Mouse (Mus musculus) MEL (cell line): ENCODE results near the gene Dgcr2. TPM values are rescaled to one million over a fixed set of nuclear protein-coding genes. Genes with fewer than 3 reads are reported as not detected.

Source experiments
- DNase-seq: peaks from one replicate; pipeline ENCODE4 v3.0.0; 2011; ENCODE audit warnings: low read depth, low spot score
- H3K27ac ChIP-seq: 2 replicates; pipeline ENCODE4 v1.5.1; 2012; ENCODE audit warnings: low read depth, mild to moderate bottlenecking, control low read depth, low read length, moderate library complexity; ENCODE audit not compliant: control insufficient read depth
- H3K27me3 ChIP-seq, 2 experiments: fragments of 150-350 bp in 1 of 2; sonication (generic) in 1 of 2; 2 replicates each; pipeline ENCODE4 v1.6.1; 2012; ENCODE audit warnings: low read length in 2 of 2, mild to moderate bottlenecking in 2 of 2, improper control_type of control experiment in 1 of 2, moderate library complexity in 1 of 2; ENCODE audit not compliant: insufficient read depth in 2 of 2, control insufficient read depth in 1 of 2
- H3K36me3 ChIP-seq, 2 experiments: 2 replicates each; pipeline ENCODE4 v1.6.1; 2012 to 2014; ENCODE audit warnings: low read length in 2 of 2, improper control_type of control experiment in 1 of 2, inconsistent platforms in 1 of 2, mild to moderate bottlenecking in 1 of 2; ENCODE audit not compliant: insufficient read depth in 2 of 2, control insufficient read depth in 1 of 2
- H3K4me1 ChIP-seq, 2 experiments: fragments of 150-350 bp in 1 of 2; sonication (generic) in 1 of 2; 2 replicates each; pipeline ENCODE4 v1.6.1; 2012; ENCODE audit warnings: low read length in 2 of 2, improper control_type of control experiment in 1 of 2, mild to moderate bottlenecking in 1 of 2; ENCODE audit not compliant: insufficient read depth in 2 of 2, control insufficient read depth in 1 of 2
- H3K4me3 ChIP-seq, 2 experiments: fragments of 150-350 bp in 1 of 2; sonication (generic) in 1 of 2; 2 replicates each; pipeline ENCODE4 v1.5.1; 2012; ENCODE audit warnings: low read depth in 2 of 2, low read length in 2 of 2, mild to moderate bottlenecking in 2 of 2, moderate library complexity in 2 of 2, control low read depth in 1 of 2, improper control_type of control experiment in 1 of 2; ENCODE audit not compliant: control insufficient read depth in 1 of 2, insufficient read depth in 1 of 2
- H3K79me2 ChIP-seq: 2 replicates; pipeline ENCODE4 v1.6.1; 2012; ENCODE audit warnings: mild to moderate bottlenecking, low read length, moderate library complexity; ENCODE audit not compliant: control insufficient read depth, poor library complexity, insufficient read depth
- H3K9ac ChIP-seq: 2 replicates; pipeline ENCODE4 v1.6.1; 2012; ENCODE audit warnings: low read depth, mild to moderate bottlenecking, control low read depth, low read length, moderate library complexity; ENCODE audit not compliant: control insufficient read depth, poor library complexity, severe bottlenecking
- H3K9me3 ChIP-seq: fragments of 150-350 bp; sonication (generic); replicated peaks from 2 replicates; pipeline ENCODE4 v1.6.1; 2012; ENCODE audit warnings: mild to moderate bottlenecking, low read length, improper control_type of control experiment, moderate library complexity; ENCODE audit not compliant: insufficient read depth
- CHD1 ChIP-seq: IDR thresholded peaks from 2 replicates; pipeline ENCODE4 v1.6.1; 2012; ENCODE audit warnings: low read depth, mild to moderate bottlenecking, inconsistent platforms, low read length, improper control_type of control experiment
- CHD2 ChIP-seq: IDR thresholded peaks from 2 replicates; pipeline ENCODE4 v1.6.1; 2011; ENCODE audit warnings: low read length, improper control_type of control experiment
- CTCF ChIP-seq, 3 experiments: IDR thresholded peaks in 2 of 3; conservative IDR thresholded peaks in 1 of 3; 2 replicates each; pipeline ENCODE4 v1.5.1; 2011 to 2012; ENCODE audit warnings: low read length in 3 of 3, low read depth in 2 of 3, mild to moderate bottlenecking in 2 of 3, improper control_type of control experiment in 1 of 3, inconsistent platforms in 1 of 3, mixed read lengths in 1 of 3, moderate library complexity in 1 of 3; ENCODE audit not compliant: control insufficient read depth in 1 of 3, insufficient read depth in 1 of 3, poor library complexity in 1 of 3, severe bottlenecking in 1 of 3
- EP300 ChIP-seq, 2 experiments: IDR thresholded peaks; 2 replicates each; pipeline ENCODE4 v1.6.1; 2011; ENCODE audit warnings: improper control_type of control experiment in 2 of 2, low read length in 2 of 2, low read depth in 1 of 2, mild to moderate bottlenecking in 1 of 2
- ETS1 ChIP-seq: IDR thresholded peaks from 2 replicates; pipeline ENCODE4 v1.6.1; 2012; ENCODE audit warnings: low read depth, mild to moderate bottlenecking, inconsistent platforms, low read length, improper control_type of control experiment, moderate library complexity
- GATA1 ChIP-seq: IDR thresholded peaks from 2 replicates; pipeline ENCODE4 v1.6.1; 2011; ENCODE audit warnings: low read depth, low read length, improper control_type of control experiment
- HCFC1 ChIP-seq: IDR thresholded peaks from 2 replicates; pipeline ENCODE4 v1.6.1; 2012; ENCODE audit warnings: low read depth, mild to moderate bottlenecking, inconsistent platforms, low read length, improper control_type of control experiment, moderate library complexity
- JUND ChIP-seq: IDR thresholded peaks from 2 replicates; pipeline ENCODE4 v1.6.1; 2011; ENCODE audit warnings: low read depth, mild to moderate bottlenecking, improper control_type of control experiment, low read length
- MAFK ChIP-seq: IDR thresholded peaks from 2 replicates; pipeline ENCODE4 v1.6.1; 2011; ENCODE audit warnings: low read depth, mild to moderate bottlenecking, low read length, improper control_type of control experiment, borderline replicate concordance
- MAX ChIP-seq: IDR thresholded peaks from 2 replicates; pipeline ENCODE4 v1.6.1; 2011; ENCODE audit warnings: low read length, improper control_type of control experiment
- MAZ ChIP-seq: IDR thresholded peaks from 2 replicates; pipeline ENCODE4 v1.6.1; 2012; ENCODE audit warnings: low read depth, mild to moderate bottlenecking, inconsistent platforms, low read length, improper control_type of control experiment
- MEF2A ChIP-seq: IDR thresholded peaks from 2 replicates; pipeline ENCODE4 v1.6.1; 2014; ENCODE audit warnings: low read depth, mild to moderate bottlenecking, inconsistent platforms, low read length, improper control_type of control experiment; ENCODE audit not compliant: poor library complexity, insufficient replicate concordance, severe bottlenecking; ENCODE audit errors: extremely low read depth
- MYB ChIP-seq: IDR thresholded peaks from 2 replicates; pipeline ENCODE4 v1.6.1; 2011; ENCODE audit warnings: mild to moderate bottlenecking, low read depth, low read length, improper control_type of control experiment
- MYC ChIP-seq: IDR thresholded peaks from 2 replicates; pipeline ENCODE4 v1.6.1; 2011; ENCODE audit warnings: low read depth, mild to moderate bottlenecking, low read length, improper control_type of control experiment, moderate library complexity
- POLR2AphosphoS2 ChIP-seq: IDR thresholded peaks from 2 replicates; pipeline ENCODE4 v1.6.1; 2011; ENCODE audit warnings: low read length, improper control_type of control experiment
- RAD21 ChIP-seq: IDR thresholded peaks from 2 replicates; pipeline ENCODE4 v1.6.1; 2011; ENCODE audit warnings: mild to moderate bottlenecking, low read depth, low read length, improper control_type of control experiment
- RCOR1 ChIP-seq: IDR thresholded peaks from 2 replicates; pipeline ENCODE4 v1.6.1; 2012; ENCODE audit warnings: low read depth, mild to moderate bottlenecking, inconsistent platforms, low read length, improper control_type of control experiment
- SIN3A ChIP-seq: IDR thresholded peaks from 2 replicates; pipeline ENCODE4 v1.6.1; 2012; ENCODE audit warnings: low read length, improper control_type of control experiment, inconsistent platforms
- SMC3 ChIP-seq: IDR thresholded peaks from 2 replicates; pipeline ENCODE4 v1.6.1; 2011; ENCODE audit warnings: low read depth, low read length, improper control_type of control experiment
- TAL1 ChIP-seq: IDR thresholded peaks from 2 replicates; pipeline ENCODE4 v1.6.1; 2012; ENCODE audit warnings: mild to moderate bottlenecking, inconsistent platforms, low read length, moderate library complexity, mixed read lengths
- TCF12 ChIP-seq: IDR thresholded peaks from 2 replicates; pipeline ENCODE4 v1.6.1; 2014; ENCODE audit warnings: low read depth, mild to moderate bottlenecking, inconsistent platforms, low read length, improper control_type of control experiment, moderate library complexity
- UBTF ChIP-seq: IDR thresholded peaks from 2 replicates; pipeline ENCODE4 v1.6.1; 2012; ENCODE audit warnings: low read depth, mild to moderate bottlenecking, inconsistent platforms, low read length, improper control_type of control experiment, moderate library complexity, borderline replicate concordance; ENCODE audit not compliant: insufficient read depth
- ZC3H11A ChIP-seq: IDR thresholded peaks from 2 replicates; pipeline ENCODE4 v1.6.1; 2012; ENCODE audit warnings: low read depth, mild to moderate bottlenecking, inconsistent platforms, low read length, improper control_type of control experiment
- polyA plus RNA-seq, 2 experiments: library from polyadenylated mRNA; stranded (reverse) in 1 of 2; unstranded in 1 of 2; fragments of >175 nt in 1 of 2; fragments of >200 nt in 1 of 2; gene quantifications; 2 replicates each; pipeline versions ENCODE4 v1.2.1 to v1.2.4; 2012; ENCODE audit warnings: low replicate concordance in 2 of 2, low read depth in 1 of 2; ENCODE audit not compliant: insufficient read length in 2 of 2, insufficient read depth in 1 of 2, missing spikeins in 1 of 2
- total RNA-seq: library from RNA; depleted of rRNA; stranded (reverse); fragments of 300-350 nt; gene quantifications from 2 replicates; pipeline ENCODE4 v1.2.3, GENCODE M21; 2012

Dgcr2 gene
- total and polyA plus RNA-seq, 3 experiments = 37.1 to 53.7 TPM; not detected in 1

DNA sequence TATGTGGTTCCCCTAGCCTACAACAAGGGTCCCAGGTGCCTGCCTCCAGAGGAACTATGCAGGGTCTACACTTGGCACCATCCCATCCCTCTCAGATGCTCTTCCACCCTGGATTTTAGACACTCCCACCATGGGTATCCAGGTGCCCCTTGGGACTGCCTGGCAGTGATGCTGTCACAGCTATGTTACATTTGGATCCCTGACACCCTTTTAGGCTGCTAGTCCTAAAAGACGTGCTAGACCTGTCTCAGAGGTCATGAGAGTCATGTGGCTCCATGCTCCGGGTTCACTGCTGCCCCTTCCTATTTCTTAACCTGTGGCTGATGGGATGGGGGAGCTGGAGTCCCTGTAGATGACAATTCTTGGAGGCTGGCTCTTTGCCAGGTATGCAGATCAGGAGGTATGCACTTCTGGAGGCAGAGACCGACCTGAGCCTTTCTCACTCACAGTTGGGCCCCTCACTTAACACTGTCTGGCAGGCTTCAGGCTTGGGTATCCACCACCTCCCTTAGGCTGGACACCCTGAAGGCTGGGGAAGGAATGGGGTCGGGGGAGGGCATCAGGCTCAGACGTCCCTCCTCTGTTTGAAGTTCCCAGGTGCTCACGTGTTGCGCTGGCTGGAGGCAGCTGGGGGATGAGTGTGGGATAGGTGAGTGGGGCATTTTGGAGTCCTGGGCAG is 96.4 kb downstream of the Dgcr2 start:
- Histone ChIP-seq H3K27me3 (no peaks in the 10 kb centered on the region), H3K9ac (no peak overlapping the region), H3K9me3 (no peaks in the 10 kb centered on the region), H3K4me1 (peaks cover 0 to 23% of the 10 kb centered on the region in 2 experiments; a peak in 2 of 4 replicates), H3K79me2 (peaks cover 2% of the 10 kb centered on the region; the same call in 1 of the 2 replicates), H3K27ac (no peak overlapping the region), H3K36me3 (no peaks in the 10 kb centered on the region; a peak in 1 of 4 replicates), H3K4me3 (no peak overlapping the region)
- no peak for DNase-seq
- no peak for TF ChIP-seq CHD1
- TF ChIP-seq ZC3H11A = no peak
- no peak for TF ChIP-seq TAL1
- TF ChIP-seq SIN3A = no peak
- TF ChIP-seq CHD2 = no peak
- no peak for TF ChIP-seq POLR2AphosphoS2
- TF ChIP-seq MEF2A = no peak
- no peak for TF ChIP-seq CTCF (IDR thresholded peaks at IDR 0.05 in 2 of 3, conservative IDR thresholded peaks at IDR 0.05 in 1 of 3; ENCODE audit: control insufficient read depth in 1 of 3, insufficient read depth in 1 of 3, low read depth in 2 of 3, low read length in 3 of 3, poor library complexity in 1 of 3, severe bottlenecking in 1 of 3)
- TF ChIP-seq MYB = no peak
- no peak for TF ChIP-seq MYC
- no peak for TF ChIP-seq TCF12
- no peak for TF ChIP-seq JUND

- Histone ChIP-seq H3K36me3 (no peaks in the 10 kb centered on the region; a peak in 1 of 4 replicates), H3K27ac (no peak overlapping the region), H3K9ac (no peak overlapping the region), H3K4me3 (no peak overlapping the region), H3K79me2 (no peaks in the 10 kb centered on the region), H3K27me3 (no peaks in the 10 kb centered on the region), H3K9me3 (no peaks in the 10 kb centered on the region), H3K4me1 (peaks cover 0 to 4% of the 10 kb centered on the region in 2 experiments; a peak in 1 of 4 replicates)
- TF ChIP-seq CTCF (IDR thresholded peaks at IDR 0.05 in 2 of 3, conservative IDR thresholded peaks at IDR 0.05 in 1 of 3; ENCODE audit: control insufficient read depth in 1 of 3, insufficient read depth in 1 of 3, low read depth in 2 of 3, low read length in 3 of 3, poor library complexity in 1 of 3, severe bottlenecking in 1 of 3) (no peak), MAZ (no peak), SMC3 (no peak), GATA1 (no peak), ZC3H11A (no peak), ETS1 (no peak), HCFC1 (no peak), MAX (no peak), MAFK (no peak), EP300 (IDR thresholded peaks at IDR 0.05; ENCODE audit: low read depth in 1 of 2, low read length in 2 of 2) (no peak), CHD1 (no peak), CHD2 (no peak), RAD21 (no peak), TAL1 (no peak), RCOR1 (no peak), UBTF (no peak), POLR2AphosphoS2 (no peak), MYC (no peak), MYB (no peak)
- DNase-seq = no peak
Observed at GRCm38 (mm10) chr16:17799584-17799983, 98.8 kb downstream of the Dgcr2 start.
